Mouse (Mus musculus): ENCODE measurements around the gene Gm11733. TPM values are rescaled to one million over a fixed set of nuclear protein-coding genes. Genes with fewer than 3 reads are reported as not detected.

Gene Gm11733
- not detected for polyA plus RNA-seq (2014; fragmentation: Illumina TruSeq; extraction: RNeasy Lipid Tissue Mini Kit (QIAGEN cat#74804); ENCODE audit: low read depth, low replicate concordance)

GRCm38 (mm10) chr11:117484198-117484597 is at the start of gene Gm11733:
Gene Gm11733 (plus strand): TSS chr11:117484368.

Other genes starting within 250 kb of the Gm11733 start
- 10.0 TPM for gene Tnrc6c, start 169.9 kb downstream of the Gm11733 start, polyA plus RNA-seq (2014; fragmentation: Illumina TruSeq; extraction: RNeasy Lipid Tissue Mini Kit (QIAGEN cat#74804); ENCODE audit: low read depth, low replicate concordance)

Measured in sigmoid colon, adult 10 weeks (tissue).